ENCODE assay signal across 18 mouse cellular contexts in the genomic region with DNA sequence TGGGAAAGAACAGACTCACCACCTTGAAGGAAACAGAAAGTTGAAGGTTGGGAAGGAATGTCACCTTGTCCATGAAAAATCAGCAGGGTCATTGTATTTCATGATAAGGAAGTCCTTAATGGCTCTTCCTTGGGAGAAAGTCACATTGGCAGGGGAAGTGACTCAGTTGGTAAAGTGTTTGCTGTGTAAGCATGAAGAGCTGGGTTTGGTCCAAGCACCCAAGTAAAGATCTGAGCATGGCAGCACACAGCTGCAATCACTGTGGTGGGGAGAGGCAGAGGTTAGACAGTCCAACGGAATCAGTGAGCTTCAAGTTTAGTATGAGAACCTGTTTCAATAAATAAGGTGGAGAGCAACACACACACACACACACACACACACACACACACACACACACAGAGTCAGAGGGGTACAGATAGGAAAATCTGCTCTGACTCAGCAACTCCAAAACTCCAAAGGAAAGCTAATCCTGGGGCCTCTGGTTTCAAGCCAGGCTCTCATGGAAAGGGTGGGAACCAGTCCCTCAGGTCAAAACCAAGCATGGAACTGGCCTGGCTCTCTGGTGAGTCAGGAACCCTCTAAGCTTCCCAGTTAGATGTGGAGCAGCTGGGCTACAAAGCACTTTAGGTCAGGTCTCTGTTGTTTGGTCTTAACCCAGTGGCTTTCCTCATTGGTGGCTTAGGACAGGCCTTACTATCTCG.
DNase-seq lines count a peak whose midpoint lies in the region; ATAC-seq and TF ChIP-seq lines count a peak whose summit lies in the region.
"Had no signal": no experiment of that assay in that cellular context is flagged by ENCODE, and none has a peak within 500 bp of the region (broad histone marks: within the 10 kb centered on the region; RNA-seq: fewer than 3 reads in every experiment).

No protein-coding gene starts in this region.

- no peaks in the 10 kb centered on the region for H3K9me3 ChIP-seq in lung, postnatal 0 days (ENCODE audit: low read length)
- no peaks in the 10 kb centered on the region for H3K9me3 ChIP-seq in stomach, postnatal 0 days (ENCODE audit: control insufficient read depth, low read length)
- H3K9me3 ChIP-seq: embryonic facial prominence, embryonic 12.5 days; forebrain, embryonic 15.5 days; midbrain, embryonic 13.5 days had no signal

- no peak overlapping the region for H3K27ac ChIP-seq in testis, adult 2 months (ENCODE audit: control insufficient read depth, insufficient read depth, low read depth, low read length)
- H3K27ac ChIP-seq in lung, postnatal 0 days (ENCODE audit: low read length): no peak overlapping the region
- H3K27ac ChIP-seq in stomach, postnatal 0 days (replicated peaks): no peak overlapping the region; the same call in 1 of the 2 replicates
- H3K27ac ChIP-seq: embryonic facial prominence, embryonic 12.5 days; heart, adult 2 months; hindbrain, postnatal 0 days; kidney, postnatal 0 days had no signal

- DNase-seq in gastrocnemius, postnatal 14 days: peak; percentile 19
- DNase-seq in gastrocnemius, postnatal 36 days: no peak
- no peak for DNase-seq in testis, postnatal 14 days (ENCODE audit: low spot score)
- DNase-seq in lung, postnatal 0 days (ENCODE audit: low spot score): peak; percentile 79
- peak; percentile 29 for DNase-seq in stomach, postnatal 0 days (ENCODE audit: low spot score)
- no peak for DNase-seq in kidney, adult 18-20 months
- no peak for DNase-seq in left cerebral cortex, adult 18-20 months (ENCODE audit: low spot score in 2 of 2)
- DNase-seq: cerebellum, adult 8-10 months; liver had no signal

- peak; percentile 75 for TF ChIP-seq EP300 in lung, postnatal 0 days (IDR thresholded peaks at IDR 0.05)
- no peak for TF ChIP-seq EP300 in stomach, postnatal 0 days (optimal IDR thresholded peaks at IDR 0.05)

- no peak overlapping the region for H3K9ac ChIP-seq in lung, postnatal 0 days (replicated peaks; ENCODE audit: low read depth)
- no peak overlapping the region for H3K9ac ChIP-seq in stomach, postnatal 0 days (ENCODE audit: low read length)
- H3K9ac ChIP-seq: embryonic facial prominence, embryonic 12.5 days; forebrain, embryonic 15.5 days; midbrain, embryonic 13.5 days had no signal

- TF ChIP-seq POLR2A in testis, adult 2 months (IDR thresholded peaks at IDR 0.05; ENCODE audit: control insufficient read depth, low read depth, low read length): no peak

- H3K27me3 ChIP-seq in testis, adult 2 months (ENCODE audit: control insufficient read depth, insufficient read depth, low read length): no peaks in the 10 kb centered on the region
- no peaks in the 10 kb centered on the region for H3K27me3 ChIP-seq in lung, postnatal 0 days (replicated peaks; ENCODE audit: insufficient read depth, low read length)
- no peaks in the 10 kb centered on the region for H3K27me3 ChIP-seq in stomach, postnatal 0 days (ENCODE audit: control insufficient read depth, insufficient read depth, low read length)
- H3K27me3 ChIP-seq: CH12.LX; forebrain, embryonic 15.5 days; midbrain, embryonic 13.5 days had no signal

- peak; percentile 64 for ATAC-seq in lung, postnatal 0 days
- ATAC-seq in stomach, postnatal 0 days (ENCODE audit: low FRiP score, low TSS enrichment): peak; percentile 59
- ATAC-seq: forebrain, embryonic 15.5 days; hindbrain, postnatal 0 days; intestine, postnatal 0 days; midbrain, embryonic 13.5 days had no signal

- H3K4me1 ChIP-seq in testis, adult 2 months (ENCODE audit: control insufficient read depth, insufficient read depth, low read length): no peaks in the 10 kb centered on the region
- H3K4me1 ChIP-seq in lung, postnatal 0 days (ENCODE audit: insufficient read depth, low read depth, low read length): peaks cover 3% of the 10 kb centered on the region; the same call in 1 of the 2 replicates
- H3K4me1 ChIP-seq in stomach, postnatal 0 days (replicated peaks; ENCODE audit: control insufficient read depth, insufficient read depth): no peaks in the 10 kb centered on the region

- no peak overlapping the region for H3K4me2 ChIP-seq in lung, postnatal 0 days (replicated peaks; ENCODE audit: low read depth, low read length)
- H3K4me2 ChIP-seq in stomach, postnatal 0 days (replicated peaks; ENCODE audit: low read depth): no peak overlapping the region
- H3K4me2 ChIP-seq: embryonic facial prominence, embryonic 12.5 days; forebrain, embryonic 15.5 days; midbrain, embryonic 13.5 days had no signal

- no peak for TF ChIP-seq CTCF in testis, adult 2 months (IDR thresholded peaks at IDR 0.05; ENCODE audit: control insufficient read depth, insufficient read depth, insufficient replicate concordance, low read depth, low read length)
- no peak for TF ChIP-seq CTCF in lung, postnatal 0 days (IDR thresholded peaks at IDR 0.05)
- TF ChIP-seq CTCF in stomach, postnatal 0 days (IDR thresholded peaks at IDR 0.05; ENCODE audit: low read depth): no peak

- H3K36me3 ChIP-seq in testis, adult 2 months (ENCODE audit: control insufficient read depth, insufficient read depth, low read length): no peaks in the 10 kb centered on the region
- H3K36me3 ChIP-seq in lung, postnatal 0 days (ENCODE audit: insufficient read depth, low read length): no peaks in the 10 kb centered on the region
- no peaks in the 10 kb centered on the region for H3K36me3 ChIP-seq in stomach, postnatal 0 days (ENCODE audit: control insufficient read depth, insufficient read depth, low read length)
- H3K36me3 ChIP-seq: embryonic facial prominence, embryonic 12.5 days; forebrain, embryonic 15.5 days; midbrain, embryonic 13.5 days had no signal

- peak overlapping the region; percentile 84 for H3K4me3 ChIP-seq in testis, adult 2 months (ENCODE audit: control insufficient read depth, low read depth, low read length)
- no peak overlapping the region for H3K4me3 ChIP-seq in lung, postnatal 0 days (ENCODE audit: low read depth, low read length)
- H3K4me3 ChIP-seq in stomach, postnatal 0 days (ENCODE audit: low read depth, low read length): no peak overlapping the region
- H3K4me3 ChIP-seq: embryonic facial prominence, embryonic 12.5 days; forebrain, embryonic 15.5 days; heart, adult 2 months; midbrain, embryonic 13.5 days had no signal

- intact Hi-C loops in gastrocnemius, postnatal 14 days (cut with DNase I; ENCODE audit: low total_unique reads): no loop called here
- intact Hi-C loops in gastrocnemius, postnatal 36 days (cut with DNase I): no loop called here

- 62% methylated on average over 2 of the region's 2 CpGs for WGBS in lung, postnatal 0 days
- WGBS in stomach, postnatal 0 days: 46% methylated on average over 2 of the region's 2 CpGs

Comparison
In these comparisons a context has a peak if more than half of its experiments do, and no peak if none do; other contexts are left out.
1. DNase-seq: peak in gastrocnemius, postnatal 14 days (single experiment), lung, postnatal 0 days (single experiment) and stomach, postnatal 0 days (single experiment); none in gastrocnemius, postnatal 36 days (0 of 2), testis, postnatal 14 days (single experiment), kidney, adult 18-20 months (single experiment) and left cerebral cortex, adult 18-20 months (0 of 2).